Mouse (Mus musculus): Measurements from ENCODE around the gene Ctxn1. TPM values are rescaled to one million over a fixed set of nuclear protein-coding genes. Genes with fewer than 3 reads are reported as not detected.
"Not testable (repeated sequence)": the region's sequence is repeated elsewhere in the genome, so short reads cannot be mapped to it uniquely, and the experiment has no call there.

The Ctxn1 gene
- polyA plus RNA-seq, 1 experiment from 2014 or later, result 210 TPM

DNA sequence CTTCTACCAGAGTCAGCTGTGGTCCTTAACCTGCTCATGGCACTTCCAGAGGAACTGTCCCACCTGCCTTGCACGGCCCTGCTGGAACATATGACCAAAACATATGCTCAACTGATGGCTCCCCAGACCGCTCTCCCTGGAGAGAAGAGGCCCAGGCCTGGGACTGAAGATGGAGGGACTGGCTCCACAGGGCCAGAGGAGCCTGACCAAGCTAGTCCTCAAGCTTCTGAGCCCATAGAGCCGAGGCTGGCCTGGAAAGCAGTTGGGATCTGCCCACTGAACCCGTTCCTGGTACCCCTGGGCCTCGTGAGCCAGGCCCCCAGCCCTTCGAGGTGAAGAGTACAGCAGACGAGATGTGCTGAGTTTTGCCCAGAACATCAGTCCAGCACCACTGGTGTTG, 3.6 kb downstream of the Ctxn1 start:
- H3K36me3 ChIP-seq (ENCODE audit: control insufficient read depth, insufficient read depth, low read length), result peaks cover 45% of the 10 kb centered on the region
- H3K9me3 ChIP-seq (ENCODE audit: control insufficient read depth, low read length); H3K27me3 ChIP-seq (ENCODE audit: control insufficient read depth, insufficient read depth, low read length); DNase-seq; H3K27ac ChIP-seq (replicated peaks; ENCODE audit: low read depth, low read length); ATAC-seq (ENCODE audit: low FRiP score, low TSS enrichment); H3K9ac ChIP-seq (replicated peaks; ENCODE audit: low read length); H3K4me3 ChIP-seq (replicated peaks; ENCODE audit: low read depth, low read length); H3K4me2 ChIP-seq (ENCODE audit: low read length): not testable (repeated sequence)
- WGBS, result 91% methylated on average over 7 of the region's 7 CpGs
- H3K4me1 ChIP-seq (ENCODE audit: control insufficient read depth, insufficient read depth, low read length), result peaks cover 32% of the 10 kb centered on the region

DNA sequence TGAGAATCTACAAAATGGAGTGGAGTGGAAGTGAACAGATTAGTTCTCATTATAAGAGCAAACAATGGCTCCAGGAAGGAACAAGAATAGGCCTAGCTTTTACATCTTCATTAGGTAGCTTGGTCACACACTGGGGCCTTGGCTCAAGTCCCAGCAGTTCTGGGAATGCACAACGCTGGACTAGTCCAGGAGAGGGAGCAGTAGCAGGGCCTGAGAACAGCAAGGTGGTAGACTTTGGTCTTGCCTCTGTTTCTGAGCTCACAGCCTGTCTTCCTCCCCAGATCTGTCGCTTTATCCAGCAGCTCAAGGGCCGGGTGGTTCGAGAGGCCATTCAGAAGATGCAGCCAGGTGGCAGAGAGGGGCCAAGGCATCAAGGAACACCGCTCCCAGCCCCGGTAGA, 5.1 kb downstream of the Ctxn1 start:
- H3K36me3 ChIP-seq (ENCODE audit: control insufficient read depth, insufficient read depth, low read length), result peaks cover 46% of the 10 kb centered on the region
- H3K27ac ChIP-seq (replicated peaks; ENCODE audit: low read depth, low read length), result no peak overlapping the region
- H3K4me2 ChIP-seq (ENCODE audit: low read length), result peak overlapping the region; percentile 75
- ATAC-seq (ENCODE audit: low FRiP score, low TSS enrichment), result no peak
- peak overlapping the region; percentile 92 for H3K4me3 ChIP-seq (replicated peaks; ENCODE audit: low read depth, low read length)
- no peaks in the 10 kb centered on the region for H3K27me3 ChIP-seq (ENCODE audit: control insufficient read depth, insufficient read depth, low read length)
- H3K4me1 ChIP-seq (ENCODE audit: control insufficient read depth, insufficient read depth, low read length), result peaks cover 32% of the 10 kb centered on the region
- 62% methylated on average over 6 of the region's 6 CpGs for WGBS
- no peaks in the 10 kb centered on the region for H3K9me3 ChIP-seq (ENCODE audit: control insufficient read depth, low read length)
- DNase-seq, result peak; percentile 79
- H3K9ac ChIP-seq (replicated peaks; ENCODE audit: low read length), result 0 out of 2 replicates have a peak overlapping the region, but pooled peaks have one; percentile 86

DNA sequence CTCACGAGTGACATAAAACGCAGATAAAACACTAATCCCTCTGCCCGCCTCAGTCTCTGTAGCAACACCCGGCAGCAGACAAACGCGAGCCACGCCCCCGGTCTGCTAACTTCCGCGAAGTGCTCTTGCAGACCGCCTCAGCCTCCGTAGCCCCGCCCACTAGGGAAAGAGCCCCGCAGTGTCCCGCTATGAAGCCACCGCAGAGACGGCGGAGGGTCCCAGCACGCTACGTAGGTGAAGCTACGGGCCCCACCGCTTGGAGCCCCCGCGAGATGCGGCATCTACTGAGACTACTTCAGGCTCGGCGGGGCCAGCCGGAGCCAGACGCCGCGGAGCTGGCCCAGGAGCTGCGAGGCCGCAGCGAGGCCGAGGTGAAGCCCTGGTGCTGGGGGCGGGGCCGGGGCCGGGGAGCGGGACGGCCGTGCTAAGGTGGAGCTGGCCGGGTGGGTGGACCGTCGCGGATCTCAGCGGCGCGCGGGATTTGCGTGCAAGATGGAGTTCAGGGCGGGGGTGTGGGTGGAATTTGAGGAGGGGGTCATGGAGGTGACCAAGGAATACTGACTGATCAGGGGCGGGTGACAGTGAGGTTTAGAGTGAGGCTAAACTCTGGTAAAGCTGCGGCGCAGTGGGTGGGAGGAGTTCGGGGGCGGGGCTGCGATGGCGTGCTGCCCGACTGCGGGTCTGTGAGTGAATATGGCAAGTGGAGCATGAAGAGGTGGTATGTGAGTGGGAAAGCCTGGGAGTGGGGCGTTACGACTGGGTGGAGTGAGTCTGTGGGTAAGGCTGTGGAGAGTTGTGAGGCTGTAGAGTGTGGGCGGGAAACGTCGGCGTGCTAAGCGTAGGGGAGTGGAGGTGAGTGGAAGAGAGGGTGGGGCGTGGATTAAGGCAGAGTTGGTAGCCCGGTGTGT, 5.9 kb downstream of the Ctxn1 start, which contains the start of gene Snapc2:
Gene Snapc2 (plus strand): TSS at position 147 of the 908 bp plus-strand sequence.
- WGBS, result under 1% methylated on average over 69 of the region's 69 CpGs
- Histone ChIP-seq H3K4me3 (replicated peaks; ENCODE audit: low read depth, low read length) (peak within 1 kb of the TSS; percentile 92), H3K9ac (replicated peaks; ENCODE audit: low read length) (peak within 1 kb of the TSS; percentile 86)

DNA sequence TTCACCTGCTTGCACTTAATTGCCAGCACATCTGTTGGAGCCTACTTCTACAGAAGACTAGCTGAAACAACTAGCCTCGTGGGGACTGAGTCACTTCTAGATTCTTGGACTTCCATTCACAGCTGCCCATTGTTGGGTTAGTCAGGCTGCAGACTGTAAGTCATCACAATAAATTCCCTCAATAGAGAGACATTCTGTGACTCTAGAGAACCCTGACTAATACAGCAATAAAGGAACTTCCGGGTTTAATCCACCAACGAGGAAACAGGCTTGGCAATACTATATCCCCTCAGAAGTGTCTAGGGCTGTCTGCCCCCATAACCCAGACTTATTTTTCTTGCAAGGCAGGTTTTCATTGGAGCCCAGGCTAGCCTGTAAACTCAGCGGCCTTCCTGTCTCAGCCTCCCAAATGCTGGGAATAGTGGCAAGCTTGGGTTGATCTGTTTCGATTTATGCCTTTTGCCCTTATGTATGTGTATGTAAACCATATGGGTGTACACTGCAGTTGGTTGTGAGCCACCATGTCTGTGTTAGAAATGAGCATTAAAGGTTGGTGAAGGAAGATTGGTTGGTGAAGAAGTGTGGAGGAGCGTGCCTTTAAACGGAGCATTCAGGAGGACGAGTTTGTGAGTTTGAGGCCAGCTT, 6.8 kb downstream of the Ctxn1 start:
- no peaks in the 10 kb centered on the region for H3K27me3 ChIP-seq (ENCODE audit: control insufficient read depth, insufficient read depth, low read length)
- DNase-seq (no peak), ATAC-seq (ENCODE audit: low FRiP score, low TSS enrichment) (no peak)
- no peaks in the 10 kb centered on the region for H3K9me3 ChIP-seq (ENCODE audit: control insufficient read depth, low read length)
- H3K4me2 ChIP-seq (ENCODE audit: low read length), result peak overlapping the region; percentile 75
- H3K36me3 ChIP-seq (ENCODE audit: control insufficient read depth, insufficient read depth, low read length), result peaks cover 50% of the 10 kb centered on the region
- peak overlapping the region; percentile 92 for H3K4me3 ChIP-seq (replicated peaks; ENCODE audit: low read depth, low read length)
- H3K4me1 ChIP-seq (ENCODE audit: control insufficient read depth, insufficient read depth, low read length), result peaks cover 24% of the 10 kb centered on the region
- H3K27ac ChIP-seq (replicated peaks; ENCODE audit: low read depth, low read length), result peak overlapping the region; percentile 89
- 43% methylated on average over 8 of the region's 8 CpGs for WGBS
- H3K9ac ChIP-seq (replicated peaks; ENCODE audit: low read length), result peak overlapping the region; percentile 86; the same call in 1 of the 2 replicates

More for the DNA sequence above, 5.9 kb downstream of the Ctxn1 start, which contains the start of gene Snapc2:
- Histone ChIP-seq H3K4me1 (ENCODE audit: control insufficient read depth, insufficient read depth, low read length) (peaks cover 32% of the 10 kb centered on the region), H3K4me2 (ENCODE audit: low read length) (peak within 1 kb of the TSS; percentile 75), H3K27me3 (ENCODE audit: control insufficient read depth, insufficient read depth, low read length) (no peaks in the 10 kb centered on the region), H3K36me3 (ENCODE audit: control insufficient read depth, insufficient read depth, low read length) (peaks cover 51% of the 10 kb centered on the region), H3K9me3 (ENCODE audit: control insufficient read depth, low read length) (no peaks in the 10 kb centered on the region), H3K27ac (replicated peaks; ENCODE audit: low read depth, low read length) (peak within 1 kb of the TSS; percentile 89)
- ATAC-seq (ENCODE audit: low FRiP score, low TSS enrichment) (peak; percentile 90), DNase-seq (peak; percentile 98)

DNA sequence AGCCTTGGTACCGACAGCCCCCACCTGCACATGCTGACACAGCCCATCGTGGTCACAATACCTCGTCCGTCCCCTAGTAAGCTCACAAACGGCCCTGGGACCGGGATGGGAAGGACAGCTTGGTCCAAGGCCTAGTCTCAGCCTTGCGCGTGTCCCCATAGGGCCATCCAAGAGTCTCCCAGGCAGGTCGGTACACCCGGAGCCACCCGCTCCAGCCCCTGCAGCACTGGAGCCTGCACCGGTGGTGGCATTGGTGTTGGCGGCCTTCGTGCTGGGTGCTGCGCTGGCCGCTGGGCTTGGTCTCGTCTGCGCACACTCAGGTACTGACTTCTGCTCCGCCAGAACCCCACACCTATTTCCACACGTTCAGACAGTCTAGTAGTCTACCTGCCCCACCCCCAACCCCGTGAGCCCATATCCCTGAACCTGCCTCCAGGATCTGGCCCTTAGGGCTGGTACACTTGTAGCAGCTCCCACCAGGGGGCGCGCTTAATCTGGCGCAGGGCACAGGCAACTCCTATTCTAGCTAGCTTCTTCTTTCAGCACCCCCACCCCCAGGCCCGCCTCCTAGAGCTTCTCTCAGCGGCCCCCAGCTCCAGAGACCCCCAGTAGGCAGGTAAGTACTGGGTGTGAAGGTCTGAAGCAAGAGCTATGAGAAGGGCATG, 8.6 kb downstream of the Ctxn1 start:
- Histone ChIP-seq H3K4me2 (ENCODE audit: low read length) (no peak overlapping the region), H3K9ac (replicated peaks; ENCODE audit: low read length) (no peak overlapping the region), H3K4me3 (replicated peaks; ENCODE audit: low read depth, low read length) (no peak overlapping the region), H3K27ac (replicated peaks; ENCODE audit: low read depth, low read length) (no peak overlapping the region), H3K27me3 (ENCODE audit: control insufficient read depth, insufficient read depth, low read length) (no peaks in the 10 kb centered on the region), H3K4me1 (ENCODE audit: control insufficient read depth, insufficient read depth, low read length) (peaks cover 17% of the 10 kb centered on the region), H3K9me3 (ENCODE audit: control insufficient read depth, low read length) (no peaks in the 10 kb centered on the region), H3K36me3 (ENCODE audit: control insufficient read depth, insufficient read depth, low read length) (peaks cover 51% of the 10 kb centered on the region)
- DNase-seq, result peak; percentile 87
- 28% methylated on average over 26 of the region's 26 CpGs for WGBS
- ATAC-seq (ENCODE audit: low FRiP score, low TSS enrichment), result peak; percentile 19; the same call in 1 of the 2 replicates

DNA sequence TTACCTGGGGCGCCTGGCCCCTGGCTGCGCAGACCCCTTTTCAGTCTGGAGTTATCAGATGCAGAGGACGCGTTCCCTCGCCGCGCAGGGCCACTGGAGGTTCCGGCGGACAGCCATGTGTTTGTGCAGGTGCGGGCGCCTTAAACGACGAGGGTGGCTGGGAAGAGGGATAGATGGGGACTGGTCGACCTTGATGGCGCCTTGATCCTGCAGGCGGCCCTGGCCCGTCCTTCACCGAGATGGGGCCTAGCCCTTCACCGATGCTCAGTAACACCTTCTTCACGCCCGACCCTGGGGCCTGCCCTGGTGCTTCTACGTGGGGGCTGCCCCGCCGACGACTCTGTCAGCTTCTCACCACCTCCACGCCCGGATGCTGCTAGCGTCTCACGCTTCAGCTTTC, 9.9 kb downstream of the Ctxn1 start:
- no peak overlapping the region for H3K4me3 ChIP-seq (replicated peaks; ENCODE audit: low read depth, low read length)
- ATAC-seq (ENCODE audit: low FRiP score, low TSS enrichment) (no peak), DNase-seq (no peak)
- H3K4me1 ChIP-seq (ENCODE audit: control insufficient read depth, insufficient read depth, low read length), result peaks cover 11% of the 10 kb centered on the region
- H3K27ac ChIP-seq (replicated peaks; ENCODE audit: low read depth, low read length), result 0 out of 2 replicates have a peak overlapping the region, but pooled peaks have one; percentile 8
- H3K27me3 ChIP-seq (ENCODE audit: control insufficient read depth, insufficient read depth, low read length), result no peaks in the 10 kb centered on the region
- no peak overlapping the region for H3K9ac ChIP-seq (replicated peaks; ENCODE audit: low read length)
- H3K9me3 ChIP-seq (ENCODE audit: control insufficient read depth, low read length), result no peaks in the 10 kb centered on the region
- H3K36me3 ChIP-seq (ENCODE audit: control insufficient read depth, insufficient read depth, low read length), result peaks cover 51% of the 10 kb centered on the region
- WGBS, result 16% methylated on average over 29 of the region's 29 CpGs
- H3K4me2 ChIP-seq (ENCODE audit: low read length), result no peak overlapping the region

DNA sequence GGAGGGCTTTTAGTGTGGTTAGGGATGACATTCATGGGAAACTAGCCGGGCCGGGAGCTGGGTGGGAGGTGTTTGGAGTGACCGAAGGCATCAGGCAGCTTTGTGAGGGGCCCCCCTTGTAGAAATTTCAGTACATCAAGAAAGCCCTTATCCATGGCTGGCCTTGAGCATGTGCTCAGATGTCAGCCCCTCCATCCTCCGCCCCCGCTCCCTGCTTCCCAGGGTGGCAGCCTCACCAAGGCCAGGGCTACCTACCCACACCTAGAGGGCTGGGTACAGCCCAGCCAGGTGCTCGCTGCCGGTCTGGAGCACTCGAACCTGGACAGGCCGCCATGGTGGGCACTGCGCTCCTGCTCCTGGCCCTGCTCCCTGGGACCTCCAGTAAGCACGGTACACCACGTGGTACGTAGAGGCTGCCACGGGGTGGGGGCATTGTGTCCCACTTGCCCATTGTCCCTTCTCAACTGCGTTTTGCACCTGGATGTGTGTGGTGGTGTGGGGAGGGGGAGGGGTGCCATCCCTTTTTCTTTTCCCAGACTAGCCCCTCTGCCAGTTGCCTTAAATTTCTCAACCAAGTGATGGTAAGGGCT, 11.0 kb downstream of the Ctxn1 start, which contains the start of gene Tgfbr3l:
Gene Tgfbr3l (plus strand): TSS at position 264 of the 590 bp plus-strand sequence.
- H3K9ac ChIP-seq (replicated peaks; ENCODE audit: low read length), result no peak within 1 kb of the TSS

DNA sequence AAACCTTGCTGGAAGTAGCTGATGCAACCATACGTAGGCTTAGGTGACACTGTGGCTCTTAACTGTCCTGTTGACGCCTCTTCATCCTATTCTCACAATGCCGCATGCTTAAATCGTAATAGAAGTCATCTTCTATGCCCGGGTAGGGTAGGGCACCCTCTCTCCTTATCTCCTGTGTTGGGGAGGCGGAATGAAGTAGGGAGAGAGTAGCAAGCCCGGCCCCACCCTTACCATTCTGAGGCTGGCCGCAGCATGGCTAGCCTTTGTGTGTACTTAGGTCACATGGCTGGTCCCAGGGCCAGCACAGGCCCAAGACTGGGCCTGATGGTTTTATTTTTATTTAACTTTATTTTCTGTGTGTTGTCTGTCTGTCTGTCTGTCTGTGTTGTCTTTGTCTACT, 11.8 kb downstream of the Ctxn1 start:
- peaks cover 70% of the 10 kb centered on the region for H3K36me3 ChIP-seq (ENCODE audit: control insufficient read depth, insufficient read depth, low read length)
- WGBS, result 95% methylated on average over 8 of the region's 8 CpGs
- ATAC-seq (ENCODE audit: low FRiP score, low TSS enrichment), result no peak

More for the DNA sequence above, 11.0 kb downstream of the Ctxn1 start, which contains the start of gene Tgfbr3l:
- Histone ChIP-seq H3K27me3 (ENCODE audit: control insufficient read depth, insufficient read depth, low read length) (no peaks in the 10 kb centered on the region), H3K4me3 (replicated peaks; ENCODE audit: low read depth, low read length) (no peak within 1 kb of the TSS), H3K27ac (replicated peaks; ENCODE audit: low read depth, low read length) (0 out of 2 replicates have a peak within 1 kb of the TSS, but pooled peaks have one; percentile 8), H3K9me3 (ENCODE audit: control insufficient read depth, low read length) (no peaks in the 10 kb centered on the region), H3K4me1 (ENCODE audit: control insufficient read depth, insufficient read depth, low read length) (peaks cover 5% of the 10 kb centered on the region), H3K4me2 (ENCODE audit: low read length) (no peak within 1 kb of the TSS), H3K36me3 (ENCODE audit: control insufficient read depth, insufficient read depth, low read length) (peaks cover 62% of the 10 kb centered on the region)
- DNase-seq (no peak), ATAC-seq (ENCODE audit: low FRiP score, low TSS enrichment) (no peak)
- WGBS, result 77% methylated on average over 15 of the region's 15 CpGs

More for the DNA sequence above, 11.8 kb downstream of the Ctxn1 start:
- no peak for DNase-seq
- Histone ChIP-seq H3K27ac (replicated peaks; ENCODE audit: low read depth, low read length) (no peak overlapping the region), H3K27me3 (ENCODE audit: control insufficient read depth, insufficient read depth, low read length) (no peaks in the 10 kb centered on the region), H3K9ac (replicated peaks; ENCODE audit: low read length) (no peak overlapping the region), H3K4me2 (ENCODE audit: low read length) (no peak overlapping the region), H3K9me3 (ENCODE audit: control insufficient read depth, low read length) (no peaks in the 10 kb centered on the region), H3K4me1 (ENCODE audit: control insufficient read depth, insufficient read depth, low read length) (peaks cover under 1% of the 10 kb centered on the region), H3K4me3 (replicated peaks; ENCODE audit: low read depth, low read length) (no peak overlapping the region)

All from midbrain, embryonic 14.5 days (tissue).